Mouse (Mus musculus): ENCODE results near the gene Rint1.

DNA sequence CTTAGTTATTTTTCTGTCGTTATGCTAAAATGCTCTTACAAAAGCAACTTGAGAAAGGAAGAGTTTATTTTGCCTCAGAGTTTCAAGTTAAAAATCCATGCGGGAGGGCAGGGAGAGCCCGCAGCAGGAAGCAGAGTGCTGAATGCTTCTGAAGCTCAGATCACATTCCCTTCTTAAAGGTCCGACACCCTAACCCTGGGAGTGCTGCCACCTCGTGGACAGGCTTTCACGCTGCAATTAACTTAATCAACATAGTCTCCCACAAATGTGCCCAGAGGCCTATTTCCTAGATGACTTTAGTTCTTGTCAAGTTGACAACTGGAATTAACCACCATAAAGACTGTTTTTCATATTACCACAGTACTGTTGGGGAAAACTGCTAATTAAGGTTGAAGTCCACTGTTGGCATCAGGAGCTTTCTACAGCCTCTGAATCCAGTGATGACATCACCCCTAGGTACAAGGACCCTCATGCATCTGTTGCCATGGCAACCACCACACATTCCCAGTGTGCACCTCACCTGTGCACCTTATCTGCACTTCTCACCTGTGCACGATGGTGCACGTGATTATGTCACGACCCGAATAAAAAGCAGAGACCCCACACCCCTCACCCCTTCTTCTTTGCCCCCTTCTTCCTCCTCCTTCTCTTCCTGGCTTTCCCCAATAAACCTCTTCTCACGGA, 39.0 kb downstream of the Rint1 start:
- no peak for TF ChIP-seq GATA1 (IDR thresholded peaks at IDR 0.05; ENCODE audit: low read length)
- no peak for TF ChIP-seq TAL1 (IDR thresholded peaks at IDR 0.05; ENCODE audit: low read length)

Measured in erythroblast, embryonic 14.5 days (primary cell).